Mouse (Mus musculus): ENCODE results near the gene 1700122O11Rik. TPM values are rescaled to one million over a fixed set of nuclear protein-coding genes. Genes with fewer than 3 reads are reported as not detected.

1700122O11Rik gene
- polyA plus RNA-seq, 1 experiment from 2014 or later: not detected

DNA sequence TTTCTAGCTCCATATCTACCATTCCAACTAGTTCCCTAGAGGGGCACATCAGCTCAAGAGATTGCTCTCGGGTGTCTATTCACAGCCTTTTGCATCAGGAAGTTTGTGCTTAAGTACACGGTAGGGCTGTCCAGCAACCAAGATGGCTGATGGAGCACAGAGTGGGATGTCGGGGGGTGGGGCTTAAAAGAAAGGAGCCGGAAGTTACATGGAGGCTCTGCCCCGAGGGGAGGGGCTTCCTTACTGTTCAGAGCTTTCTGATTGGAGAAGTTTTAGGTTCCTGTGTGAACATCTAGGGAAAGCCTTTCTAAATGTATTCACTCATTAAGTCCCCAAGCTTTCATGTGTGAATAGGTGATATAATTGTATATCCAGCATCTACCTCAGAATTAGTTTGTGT lies 21.5 kb downstream of the 1700122O11Rik start:
- ATAC-seq (ENCODE audit: insufficient number of reproducible peaks, insufficient read depth, low FRiP score, low read depth): no peak
- H3K4me2 ChIP-seq (replicated peaks; ENCODE audit: low read depth, low read length): no peak overlapping the region
- peaks cover 4% of the 10 kb centered on the region; the same call in 1 of the 2 replicates for H3K4me1 ChIP-seq (ENCODE audit: control insufficient read depth, insufficient read depth, low read length)
- H3K4me3 ChIP-seq (ENCODE audit: low read depth, low read length): no peak overlapping the region
- no peaks in the 10 kb centered on the region for H3K36me3 ChIP-seq (ENCODE audit: control insufficient read depth, insufficient read depth, low read length)
- 77% methylated on average over 5 of the region's 5 CpGs for WGBS
- no peak overlapping the region for H3K27ac ChIP-seq (ENCODE audit: low read length)
- H3K9ac ChIP-seq (replicated peaks; ENCODE audit: low read depth, low read length): no peak overlapping the region
- no peaks in the 10 kb centered on the region for H3K9me3 ChIP-seq (ENCODE audit: control insufficient read depth, low read depth, low read length)
- H3K27me3 ChIP-seq (ENCODE audit: control insufficient read depth, insufficient read depth, low read length): no peaks in the 10 kb centered on the region

- Histone ChIP-seq H3K9ac (replicated peaks; ENCODE audit: low read depth, low read length) (no peak overlapping the region), H3K4me1 (ENCODE audit: control insufficient read depth, insufficient read depth, low read length) (0 out of 2 replicates have a peak, but pooled peaks cover 4% of the 10 kb centered on the region), H3K27me3 (ENCODE audit: control insufficient read depth, insufficient read depth, low read length) (no peaks in the 10 kb centered on the region), H3K4me2 (replicated peaks; ENCODE audit: low read depth, low read length) (no peak overlapping the region), H3K27ac (ENCODE audit: low read length) (no peak overlapping the region), H3K4me3 (ENCODE audit: low read depth, low read length) (no peak overlapping the region), H3K9me3 (ENCODE audit: control insufficient read depth, low read depth, low read length) (no peaks in the 10 kb centered on the region), H3K36me3 (ENCODE audit: control insufficient read depth, insufficient read depth, low read length) (no peaks in the 10 kb centered on the region)
- WGBS: 58% methylated on average over 10 of the region's 10 CpGs
- ATAC-seq (ENCODE audit: insufficient number of reproducible peaks, insufficient read depth, low FRiP score, low read depth): no peak
Observed at GRCm38 (mm10) chr17:48012561-48012960, 25.5 kb downstream of the 1700122O11Rik start.

- ATAC-seq (ENCODE audit: insufficient number of reproducible peaks, insufficient read depth, low FRiP score, low read depth): no peak
Observed at GRCm38 (mm10) chr17:48011105-48011504, 27.0 kb downstream of the 1700122O11Rik start.

GRCm38 (mm10) chr17:48010283-48010682 lies 27.8 kb downstream of the 1700122O11Rik start:
- H3K27me3 ChIP-seq (ENCODE audit: control insufficient read depth, insufficient read depth, low read length): no peaks in the 10 kb centered on the region
- H3K9me3 ChIP-seq (ENCODE audit: control insufficient read depth, low read depth, low read length): no peaks in the 10 kb centered on the region
- no peak overlapping the region for H3K4me2 ChIP-seq (replicated peaks; ENCODE audit: low read depth, low read length)
- 0 out of 2 replicates have a peak, but pooled peaks have one; percentile 39 for ATAC-seq (ENCODE audit: insufficient number of reproducible peaks, insufficient read depth, low FRiP score, low read depth)
- H3K27ac ChIP-seq (ENCODE audit: low read length): no peak overlapping the region
- no peak overlapping the region; the same call in 1 of the 2 replicates for H3K9ac ChIP-seq (replicated peaks; ENCODE audit: low read depth, low read length)
- no peak overlapping the region for H3K4me3 ChIP-seq (ENCODE audit: low read depth, low read length)
- 75% methylated on average over 11 of the region's 11 CpGs for WGBS
- H3K4me1 ChIP-seq (ENCODE audit: control insufficient read depth, insufficient read depth, low read length): peaks cover 7% of the 10 kb centered on the region; the same call in 1 of the 2 replicates
- no peaks in the 10 kb centered on the region for H3K36me3 ChIP-seq (ENCODE audit: control insufficient read depth, insufficient read depth, low read length)

More at GRCm38 (mm10) chr17:48011105-48011504, 27.0 kb downstream of the 1700122O11Rik start:
- Histone ChIP-seq H3K4me2 (replicated peaks; ENCODE audit: low read depth, low read length) (no peak overlapping the region), H3K27me3 (ENCODE audit: control insufficient read depth, insufficient read depth, low read length) (no peaks in the 10 kb centered on the region), H3K4me3 (ENCODE audit: low read depth, low read length) (no peak overlapping the region), H3K27ac (ENCODE audit: low read length) (no peak overlapping the region), H3K9me3 (ENCODE audit: control insufficient read depth, low read depth, low read length) (no peaks in the 10 kb centered on the region), H3K4me1 (ENCODE audit: control insufficient read depth, insufficient read depth, low read length) (peaks cover 5% of the 10 kb centered on the region; the same call in 1 of the 2 replicates), H3K9ac (replicated peaks; ENCODE audit: low read depth, low read length) (no peak overlapping the region), H3K36me3 (ENCODE audit: control insufficient read depth, insufficient read depth, low read length) (no peaks in the 10 kb centered on the region)
- 78% methylated on average over 12 of the region's 12 CpGs for WGBS

- Histone ChIP-seq H3K4me1 (ENCODE audit: control insufficient read depth, insufficient read depth, low read length) (peaks cover 18% of the 10 kb centered on the region), H3K4me2 (replicated peaks; ENCODE audit: low read depth, low read length) (no peak overlapping the region), H3K9ac (replicated peaks; ENCODE audit: low read depth, low read length) (no peak overlapping the region), H3K9me3 (ENCODE audit: control insufficient read depth, low read depth, low read length) (no peaks in the 10 kb centered on the region), H3K36me3 (ENCODE audit: control insufficient read depth, insufficient read depth, low read length) (no peaks in the 10 kb centered on the region), H3K4me3 (ENCODE audit: low read depth, low read length) (no peak overlapping the region), H3K27me3 (ENCODE audit: control insufficient read depth, insufficient read depth, low read length) (no peaks in the 10 kb centered on the region), H3K27ac (ENCODE audit: low read length) (peak overlapping the region; percentile 63; the same call in 1 of the 2 replicates)
- WGBS: 42% methylated on average over 4 of the region's 4 CpGs
- no peak for ATAC-seq (ENCODE audit: insufficient number of reproducible peaks, insufficient read depth, low FRiP score, low read depth)
Observed at GRCm38 (mm10) chr17:48005816-48006215, 32.3 kb downstream of the 1700122O11Rik start.

DNA sequence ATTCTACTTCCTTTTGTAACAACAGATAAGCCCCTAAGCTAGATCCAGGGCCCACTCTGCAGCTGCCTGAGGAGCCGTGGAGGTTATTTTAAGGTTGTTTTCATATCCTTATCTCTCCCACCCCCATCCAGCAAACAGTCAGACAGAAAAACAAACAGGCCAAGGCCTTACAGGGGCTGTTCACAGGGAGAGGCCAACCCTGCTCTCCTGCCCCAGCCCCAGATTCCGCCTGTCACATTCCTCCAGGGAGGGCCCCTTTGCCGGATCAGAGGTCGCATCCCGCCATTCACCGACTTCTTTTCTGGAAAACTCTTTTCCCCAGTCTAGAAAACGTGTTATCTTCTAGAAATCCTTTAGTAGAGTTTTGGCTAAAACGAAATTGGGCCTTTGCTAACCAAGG lies 33.0 kb downstream of the 1700122O11Rik start:
- WGBS: 28% methylated on average over 8 of the region's 8 CpGs
- Histone ChIP-seq H3K27ac (ENCODE audit: low read length) (peak overlapping the region; percentile 79), H3K27me3 (ENCODE audit: control insufficient read depth, insufficient read depth, low read length) (no peaks in the 10 kb centered on the region), H3K4me2 (replicated peaks; ENCODE audit: low read depth, low read length) (no peak overlapping the region), H3K4me1 (ENCODE audit: control insufficient read depth, insufficient read depth, low read length) (peaks cover 20% of the 10 kb centered on the region), H3K4me3 (ENCODE audit: low read depth, low read length) (no peak overlapping the region), H3K9ac (replicated peaks; ENCODE audit: low read depth, low read length) (no peak overlapping the region), H3K9me3 (ENCODE audit: control insufficient read depth, low read depth, low read length) (no peaks in the 10 kb centered on the region), H3K36me3 (ENCODE audit: control insufficient read depth, insufficient read depth, low read length) (no peaks in the 10 kb centered on the region)
- peak; percentile 66 for ATAC-seq (ENCODE audit: insufficient number of reproducible peaks, insufficient read depth, low FRiP score, low read depth)

DNA sequence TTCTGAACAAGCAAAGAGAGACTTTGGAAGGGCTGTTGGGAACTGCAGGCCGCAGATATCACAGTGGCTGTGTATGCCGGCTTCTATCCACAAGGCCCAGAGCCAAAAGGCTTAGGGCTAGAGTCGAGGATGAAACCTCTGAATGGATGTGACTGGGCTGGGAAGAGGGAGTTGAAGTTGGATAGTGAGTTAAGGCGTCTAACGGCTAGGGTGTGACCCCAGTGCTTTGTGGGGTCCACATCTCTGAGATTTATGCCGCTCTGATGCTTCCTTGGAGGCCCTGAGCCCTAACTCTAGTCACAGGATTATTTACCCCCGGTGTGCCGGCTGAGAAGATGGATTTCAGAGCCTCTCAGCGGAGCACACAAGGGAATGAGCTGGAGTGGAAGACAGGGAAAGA lies 33.5 kb downstream of the 1700122O11Rik start:
- ATAC-seq (ENCODE audit: insufficient number of reproducible peaks, insufficient read depth, low FRiP score, low read depth): no peak
- 37% methylated on average over 9 of the region's 9 CpGs for WGBS
- peak overlapping the region; percentile 79 for H3K27ac ChIP-seq (ENCODE audit: low read length)
- H3K36me3 ChIP-seq (ENCODE audit: control insufficient read depth, insufficient read depth, low read length): no peaks in the 10 kb centered on the region
- no peak overlapping the region for H3K9ac ChIP-seq (replicated peaks; ENCODE audit: low read depth, low read length)
- peaks cover 25% of the 10 kb centered on the region for H3K4me1 ChIP-seq (ENCODE audit: control insufficient read depth, insufficient read depth, low read length)
- H3K27me3 ChIP-seq (ENCODE audit: control insufficient read depth, insufficient read depth, low read length): no peaks in the 10 kb centered on the region
- no peak overlapping the region for H3K4me3 ChIP-seq (ENCODE audit: low read depth, low read length)
- no peak overlapping the region for H3K4me2 ChIP-seq (replicated peaks; ENCODE audit: low read depth, low read length)
- H3K9me3 ChIP-seq (ENCODE audit: control insufficient read depth, low read depth, low read length): no peaks in the 10 kb centered on the region

- Histone ChIP-seq H3K9me3 (ENCODE audit: control insufficient read depth, low read depth, low read length) (no peaks in the 10 kb centered on the region), H3K27me3 (ENCODE audit: control insufficient read depth, insufficient read depth, low read length) (no peaks in the 10 kb centered on the region), H3K36me3 (ENCODE audit: control insufficient read depth, insufficient read depth, low read length) (no peaks in the 10 kb centered on the region), H3K4me2 (replicated peaks; ENCODE audit: low read depth, low read length) (peak overlapping the region; percentile 49), H3K9ac (replicated peaks; ENCODE audit: low read depth, low read length) (no peak overlapping the region), H3K4me1 (ENCODE audit: control insufficient read depth, insufficient read depth, low read length) (peaks cover 28% of the 10 kb centered on the region), H3K4me3 (ENCODE audit: low read depth, low read length) (peak overlapping the region; percentile 16; the same call in 1 of the 2 replicates), H3K27ac (ENCODE audit: low read length) (peak overlapping the region; percentile 90)
- ATAC-seq (ENCODE audit: insufficient number of reproducible peaks, insufficient read depth, low FRiP score, low read depth): no peak
- 58% methylated on average over 4 of the region's 4 CpGs for WGBS
Observed at GRCm38 (mm10) chr17:48002486-48002885, 35.6 kb downstream of the 1700122O11Rik start.

Measured in stomach, embryonic 14.5 days (tissue).